ENCODE assay signal across 10 mouse cellular contexts in genomic region chr1:106389673-106390072, GRCm38 (mm10).
DNase-seq lines count a peak whose midpoint lies in the region; ATAC-seq and TF ChIP-seq lines count a peak whose summit lies in the region.
"Had no signal": no experiment of that assay in that cellular context is flagged by ENCODE, and none has a peak within 500 bp of the region (broad histone marks: within the 10 kb centered on the region; RNA-seq: fewer than 3 reads in every experiment).

No protein-coding gene starts in this region.

- peak; percentile 55; the same call in 1 of the 2 replicates for TF ChIP-seq CTCF in thymus, adult 2 months (IDR thresholded peaks at IDR 0.05; ENCODE audit: borderline replicate concordance, control insufficient read depth, extremely low read depth, insufficient read depth, low read length, poor library complexity)

- intact Hi-C loops in left cerebral cortex, postnatal 4 days (cut with DNase I), result no loop called here
- intact Hi-C loops in left cerebral cortex, postnatal 36 days (cut with DNase I), result no loop called here

- H3K27ac ChIP-seq in heart, embryonic 16.5 days (ENCODE audit: low read length), result no peak overlapping the region
- H3K27ac ChIP-seq in midbrain, embryonic 14.5 days (replicated peaks; ENCODE audit: low read depth, low read length), result no peak overlapping the region
- H3K27ac ChIP-seq in thymus, adult 2 months (ENCODE audit: control insufficient read depth, insufficient read depth, low read length), result no peak overlapping the region
- H3K27ac ChIP-seq: embryonic facial prominence, embryonic 15.5 days; liver, embryonic 15.5 days had no signal

- H3K27me3 ChIP-seq in heart, embryonic 16.5 days (ENCODE audit: control insufficient read depth, insufficient read depth, low read length), result no peaks in the 10 kb centered on the region
- no peaks in the 10 kb centered on the region for H3K27me3 ChIP-seq in midbrain, embryonic 14.5 days (ENCODE audit: control insufficient read depth, insufficient read depth, low read length)
- H3K27me3 ChIP-seq in thymus, adult 2 months (ENCODE audit: control insufficient read depth, insufficient read depth, low read length), result no peaks in the 10 kb centered on the region
- H3K27me3 ChIP-seq: embryonic facial prominence, embryonic 15.5 days; liver, embryonic 15.5 days had no signal

- TF ChIP-seq POLR2A in thymus, adult 2 months (IDR thresholded peaks at IDR 0.05; ENCODE audit: control insufficient read depth, extremely low read depth, insufficient read depth, low read length, poor library complexity), result no peak

- no peak overlapping the region for H3K4me2 ChIP-seq in heart, embryonic 16.5 days (ENCODE audit: low read depth, low read length)
- no peak overlapping the region for H3K4me2 ChIP-seq in midbrain, embryonic 14.5 days (ENCODE audit: low read length)
- H3K4me2 ChIP-seq: embryonic facial prominence, embryonic 15.5 days; liver, embryonic 15.5 days had no signal

- peak; percentile 67 for DNase-seq in left cerebral cortex, postnatal 4 days
- DNase-seq in left cerebral cortex, postnatal 36 days (ENCODE audit: low spot score in 2 of 2), result no peak
- peak; percentile 77 for DNase-seq in adipocyte (ENCODE audit: low spot score)
- DNase-seq in embryo, embryonic 10.5 days (ENCODE audit: low spot score), result peak; percentile 83
- DNase-seq in kidney, postnatal 25 days, result peak; percentile 64 to 78
- peak; percentile 88 for DNase-seq in midbrain, embryonic 14.5 days
- DNase-seq in thymus, adult 2 months, result peak; percentile 55

- no peak overlapping the region for H3K9ac ChIP-seq in heart, embryonic 16.5 days (ENCODE audit: low read length)
- no peak overlapping the region for H3K9ac ChIP-seq in midbrain, embryonic 14.5 days (replicated peaks; ENCODE audit: low read length)
- H3K9ac ChIP-seq: embryonic facial prominence, embryonic 15.5 days; liver, embryonic 15.5 days had no signal

- no peak overlapping the region for H3K4me3 ChIP-seq in heart, embryonic 16.5 days (ENCODE audit: low read length)
- no peak overlapping the region for H3K4me3 ChIP-seq in midbrain, embryonic 14.5 days (replicated peaks; ENCODE audit: low read depth, low read length)
- no peak overlapping the region for H3K4me3 ChIP-seq in thymus, adult 2 months (ENCODE audit: control insufficient read depth, insufficient read depth, low read length)
- H3K4me3 ChIP-seq: embryonic facial prominence, embryonic 15.5 days; liver, embryonic 15.5 days had no signal

- peaks cover 17% of the 10 kb centered on the region for H3K36me3 ChIP-seq in heart, embryonic 16.5 days (ENCODE audit: control insufficient read depth, insufficient read depth)
- peaks cover 33% of the 10 kb centered on the region for H3K36me3 ChIP-seq in midbrain, embryonic 14.5 days (ENCODE audit: control insufficient read depth, insufficient read depth, low read length)
- no peaks in the 10 kb centered on the region for H3K36me3 ChIP-seq in thymus, adult 2 months (ENCODE audit: control insufficient read depth, insufficient read depth, low read length)

- ATAC-seq in heart, embryonic 16.5 days (replicated peaks; ENCODE audit: extremely low read depth, insufficient read depth, low FRiP score), result peak; percentile 38; the same call in 1 of the 2 replicates
- peak; percentile 59; the same call in 1 of the 2 replicates for ATAC-seq in midbrain, embryonic 14.5 days (ENCODE audit: low FRiP score, low TSS enrichment)

- 19% methylated on average over 5 of the region's 5 CpGs for WGBS in heart, embryonic 16.5 days
- WGBS in midbrain, embryonic 14.5 days, result 16% methylated on average over 5 of the region's 5 CpGs
- 10% methylated on average over 5 of the region's 5 CpGs for WGBS in thymus, adult 2 months

- H3K4me1 ChIP-seq in heart, embryonic 16.5 days (ENCODE audit: control insufficient read depth, insufficient read depth, low read length), result peaks cover 8% of the 10 kb centered on the region
- H3K4me1 ChIP-seq in midbrain, embryonic 14.5 days (ENCODE audit: control insufficient read depth, insufficient read depth, low read length), result no peaks in the 10 kb centered on the region
- peaks cover 3% of the 10 kb centered on the region; the same call in 1 of the 2 replicates for H3K4me1 ChIP-seq in thymus, adult 2 months (replicated peaks; ENCODE audit: control insufficient read depth, insufficient read depth, low read length)
- H3K4me1 ChIP-seq: embryonic facial prominence, embryonic 15.5 days; liver, embryonic 15.5 days had no signal

- H3K9me3 ChIP-seq in heart, embryonic 16.5 days (replicated peaks; ENCODE audit: control insufficient read depth, low read length), result no peaks in the 10 kb centered on the region
- no peaks in the 10 kb centered on the region for H3K9me3 ChIP-seq in midbrain, embryonic 14.5 days (ENCODE audit: control insufficient read depth, low read length)
- H3K9me3 ChIP-seq: embryonic facial prominence, embryonic 15.5 days; liver, embryonic 15.5 days had no signal

Comparison
In these comparisons a context has a peak if more than half of its experiments do, and no peak if none do; other contexts are left out.
1. DNase-seq: peak in left cerebral cortex, postnatal 4 days (single experiment), adipocyte (single experiment), embryo, embryonic 10.5 days (single experiment), kidney, postnatal 25 days (2 of 2), midbrain, embryonic 14.5 days (single experiment) and thymus, adult 2 months (single experiment); none in left cerebral cortex, postnatal 36 days (0 of 2).